Comparison of ENCODE assay signal across 7 mouse cellular contexts in genomic region chr11:95824071-95824876, GRCm38 (mm10). TPM values are rescaled to one million over a fixed set of nuclear protein-coding genes. Genes with fewer than 3 reads are reported as not detected.
DNase-seq lines count a peak whose midpoint lies in the region; ATAC-seq and TF ChIP-seq lines count a peak whose summit lies in the region.

TSS of gene Phospho1 (plus strand) at chr11:95824499.

- no peaks in the 10 kb centered on the region for H3K4me1 ChIP-seq in cortical plate, adult 2 months (ENCODE audit: control insufficient read depth, insufficient read depth, low read length)
- H3K4me1 ChIP-seq in midbrain, embryonic 10.5 days = peaks cover 22% of the 10 kb centered on the region

- no peaks in the 10 kb centered on the region for H3K36me3 ChIP-seq in midbrain, embryonic 10.5 days

- peak; percentile 92 for ATAC-seq in inflammation-experienced regulatory T-cells, adult 6 months

- no peak for TF ChIP-seq CTCF in cortical plate, adult 2 months (IDR thresholded peaks at IDR 0.05; ENCODE audit: extremely low read depth, insufficient read depth, low read length)

- DNase-seq in adipocyte (ENCODE audit: low spot score) = peak; percentile 40
- DNase-seq in gastrocnemius, postnatal 10 days = peak; percentile 95
- peak; percentile 91 for DNase-seq in left cerebral cortex, postnatal 25 days (ENCODE audit: low spot score in 2 of 2)
- peak; percentile 92 for DNase-seq in midbrain, embryonic 10.5 days (ENCODE audit: low spot score)
- peak; percentile 86 for DNase-seq in right cerebral cortex, postnatal 4 days

- peak; percentile 37; the same call in 1 of the 2 replicates for TF ChIP-seq POLR2A in cortical plate, adult 2 months (IDR thresholded peaks at IDR 0.05; ENCODE audit: extremely low read depth, insufficient read depth, low read length)

- no peaks in the 10 kb centered on the region for H3K9me3 ChIP-seq in midbrain, embryonic 10.5 days (replicated peaks)

- H3K27ac ChIP-seq in cortical plate, adult 2 months (ENCODE audit: insufficient read depth, low read length) = peak within 1 kb of the TSS; percentile 76; the same call in 1 of the 2 replicates
- peak within 1 kb of the TSS; percentile 85 for H3K27ac ChIP-seq in midbrain, embryonic 10.5 days (replicated peaks)

- under 1% methylated on average over 77 of the region's 78 CpGs for WGBS in midbrain, embryonic 10.5 days

- peaks cover 81% of the 10 kb centered on the region for H3K27me3 ChIP-seq in midbrain, embryonic 10.5 days (ENCODE audit: low read depth, poor library complexity, severe bottlenecking)

- peak within 1 kb of the TSS; percentile 98 for H3K4me3 ChIP-seq in cortical plate, adult 2 months (ENCODE audit: insufficient read depth, low read length)
- H3K4me3 ChIP-seq in midbrain, embryonic 10.5 days = peak within 1 kb of the TSS; percentile 68

- intact Hi-C loops in left cerebral cortex, postnatal 25 days (cut with DNase I) = loop anchor here (2.0 to 10.0 kb wide), 3 partner anchors 35 to 139 kb away; no protein-coding TSS in a partner anchor

RNA-seq across cellular contexts. Expression of gene Phospho1, which starts in this region (rescaled TPM):
- polyA plus RNA-seq in cortical plate, adult 2 months (2012; rRNA removed) = 72.8 and 74.3 TPM in 2 replicates
- total RNA-seq in gastrocnemius, postnatal 10 days (2021) = 100 to 1,000 TPM; 131 to 134 TPM
- polyA plus RNA-seq in inflammation-experienced regulatory T-cells, adult 6 months (2017; shearing (Covaris generic)) = not detected
- total RNA-seq in left cerebral cortex, postnatal 25 days (2021) = 10 to 100 TPM; 69.9 to 71.8 TPM
- 0.30 TPM in 1 of 2 replicates, not detected in the other for polyA plus RNA-seq in midbrain, embryonic 10.5 days (2016; fragmentation: Nextera tagmentation; extraction: Ambion mirVana)

Comparison
In these comparisons a context has a peak if more than half of its experiments do, and no peak if none do; other contexts are left out.
1. Peak in every context shown above with its lines: DNase-seq, ATAC-seq, H3K4me3 ChIP-seq and H3K27ac ChIP-seq.
2. RNA of gene Phospho1 (polyA plus RNA-seq): 72.8 to 74.3 TPM in cortical plate, adult 2 months; 0.30 TPM in midbrain, embryonic 10.5 days and not detected in inflammation-experienced regulatory T-cells, adult 6 months; every median in the first group is over 10 times any median in the second.
3. Peak in ATAC-seq in inflammation-experienced regulatory T-cells, adult 6 months; RNA of the gene not detected or under 1 TPM.
4. Peak in DNase-seq, H3K4me3 ChIP-seq and H3K27ac ChIP-seq in midbrain, embryonic 10.5 days; RNA of the gene not detected or under 1 TPM.
5. DNase-seq: peak in every context shown above with its lines; median percentile 95 in gastrocnemius, postnatal 10 days; 92 in midbrain, embryonic 10.5 days; 91 in left cerebral cortex, postnatal 25 days; 86 in right cerebral cortex, postnatal 4 days; 40 in adipocyte.